Mouse (Mus musculus) macrophage (primary cell): ENCODE measurements around the gene Samd1. TPM values are rescaled to one million over a fixed set of nuclear protein-coding genes. Genes with fewer than 3 reads are reported as not detected.

Source experiments
- H3K27ac ChIP-seq: fragments of 350-480 bp; formaldehyde crosslinking; 2 replicates; pipeline ENCODE4 v1.9.0; 2021
- H3K36me3 ChIP-seq: fragments of 350-480 bp; formaldehyde crosslinking; 2 replicates; pipeline ENCODE4 v1.9.0; 2021; ENCODE audit errors: inconsistent target
- H3K4me3 ChIP-seq: fragments of 350-480 bp; formaldehyde crosslinking; 2 replicates; pipeline ENCODE4 v1.9.0; 2021; ENCODE audit errors: inconsistent target
- H3K79me2 ChIP-seq: fragments of 350-480 bp; formaldehyde crosslinking; 2 replicates; pipeline ENCODE4 v1.9.0; 2021; ENCODE audit errors: inconsistent target
- WGBS: methylation state at CpG from one replicate; pipeline ENCODE4 v1.1.7; 2026; ENCODE audit warnings: inconsistent platforms; ENCODE audit not compliant: missing documents; 5-methylcytosine and 5-hydroxymethylcytosine counted together
- polyA plus RNA-seq: library from polyadenylated mRNA; stranded (reverse); fragments of 250-400 nt; gene quantifications from 3 replicates; pipeline ENCODE4 v1.2.4, GENCODE M21; 2018; ENCODE audit warnings: inconsistent platforms

The Samd1 gene
- polyA plus RNA-seq, 1 experiment from 2014 or later, result 25.5 TPM

GRCm38 (mm10) chr8:84038015-84038414 lies 40.5 kb downstream of the Samd1 start:
- 96% methylated on average over 4 of the region's 5 CpGs for WGBS
- H3K36me3 ChIP-seq, result no peaks in the 10 kb centered on the region
- no peak overlapping the region for H3K27ac ChIP-seq
- no peak overlapping the region for H3K4me3 ChIP-seq
- no peaks in the 10 kb centered on the region for H3K79me2 ChIP-seq

- Histone ChIP-seq H3K4me3 (no peak overlapping the region), H3K79me2 (no peaks in the 10 kb centered on the region), H3K36me3 (no peaks in the 10 kb centered on the region), H3K27ac (no peak overlapping the region)
- WGBS, result 13% methylated on average over 5 of the region's 5 CpGs
Observed at GRCm38 (mm10) chr8:84039050-84039449, 41.6 kb downstream of the Samd1 start.

- 2% methylated on average over 39 of the region's 40 CpGs for WGBS
- H3K79me2 ChIP-seq, result no peaks in the 10 kb centered on the region
- no peaks in the 10 kb centered on the region for H3K36me3 ChIP-seq
- no peak within 1 kb of the TSS for H3K27ac ChIP-seq
- H3K4me3 ChIP-seq, result no peak within 1 kb of the TSS
Observed at GRCm38 (mm10) chr8:84042066-84042947, 44.8 kb downstream of the Samd1 start, which contains the start of gene Il27ra. TSS of gene Il27ra (minus strand) at chr8:84042589.

- 50% methylated on average over 12 of the region's 12 CpGs for WGBS
- H3K27ac ChIP-seq, result no peak overlapping the region
- H3K79me2 ChIP-seq, result no peaks in the 10 kb centered on the region
- H3K36me3 ChIP-seq, result no peaks in the 10 kb centered on the region
- no peak overlapping the region for H3K4me3 ChIP-seq
Observed at GRCm38 (mm10) chr8:84042948-84043342, 45.5 kb downstream of the Samd1 start.

GRCm38 (mm10) chr8:84044103-84044502 lies 46.6 kb downstream of the Samd1 start:
- no peak overlapping the region for H3K4me3 ChIP-seq
- H3K36me3 ChIP-seq, result no peaks in the 10 kb centered on the region
- H3K79me2 ChIP-seq, result no peaks in the 10 kb centered on the region
- 92% methylated on average over 7 of the region's 7 CpGs for WGBS
- no peak overlapping the region for H3K27ac ChIP-seq

GRCm38 (mm10) chr8:84044900-84045299 lies 47.4 kb downstream of the Samd1 start, which contains the start of gene Rln3:
TSS of gene Rln3 (minus strand) at chr8:84045000.
- 80% methylated on average over 6 of the region's 9 CpGs for WGBS
- no peak within 1 kb of the TSS for H3K27ac ChIP-seq
- no peaks in the 10 kb centered on the region for H3K79me2 ChIP-seq
- no peak within 1 kb of the TSS for H3K4me3 ChIP-seq
- H3K36me3 ChIP-seq, result no peaks in the 10 kb centered on the region

GRCm38 (mm10) chr8:84046505-84046904 lies 49.0 kb downstream of the Samd1 start:
- H3K27ac ChIP-seq, result no peak overlapping the region
- no peak overlapping the region for H3K4me3 ChIP-seq
- H3K79me2 ChIP-seq, result no peaks in the 10 kb centered on the region
- no peaks in the 10 kb centered on the region for H3K36me3 ChIP-seq
- 96% methylated on average over 3 of the region's 3 CpGs for WGBS

- no peak overlapping the region for H3K27ac ChIP-seq
- WGBS, result 94% methylated on average over 5 of the region's 5 CpGs
- H3K4me3 ChIP-seq, result no peak overlapping the region
- H3K79me2 ChIP-seq, result no peaks in the 10 kb centered on the region
- H3K36me3 ChIP-seq, result no peaks in the 10 kb centered on the region
Observed at GRCm38 (mm10) chr8:84048171-84048570, 50.7 kb downstream of the Samd1 start.

Other genes starting within 250 kb of the Samd1 start
- gene Adgrl1, start 97.6 kb upstream of the Samd1 start, polyA plus RNA-seq, result 0.04 to 0.09 TPM (median 0.05 TPM) in 3 replicates
- 0.06 to 0.11 TPM (median 0.07 TPM) in 3 replicates for gene Gm10644, start 42.5 kb upstream of the Samd1 start, polyA plus RNA-seq
- gene Asf1b, start 42.2 kb upstream of the Samd1 start, polyA plus RNA-seq, result 3.8 to 22.0 TPM (median 9.5 TPM) in 3 replicates
- gene Prkaca, start 24.7 kb upstream of the Samd1 start, polyA plus RNA-seq, result 59.2 to 70.1 TPM (median 67.5 TPM) in 3 replicates
- gene 1700067K01Rik, start 3.8 kb downstream of the Samd1 start, polyA plus RNA-seq, result not detected in 3 replicates
- 1.9 to 5.2 TPM (median 2.9 TPM) in 3 replicates for gene 2210011C24Rik, start 14.5 kb downstream of the Samd1 start, polyA plus RNA-seq
- 0.07 TPM in 1 of 3 replicates, not detected in the others for gene Palm3, start 23.8 kb downstream of the Samd1 start, polyA plus RNA-seq
- gene Il27ra, start 44.9 kb downstream of the Samd1 start, polyA plus RNA-seq, result 0.17 to 0.37 TPM (median 0.25 TPM) in 3 replicates
- gene Rln3, start 47.3 kb downstream of the Samd1 start, polyA plus RNA-seq, result not detected in 3 replicates
- gene Gm10643, start 67.5 kb downstream of the Samd1 start, polyA plus RNA-seq, result 0.32 to 0.52 TPM (median 0.41 TPM) in 3 replicates
- 3.6 to 8.6 TPM (median 4.9 TPM) in 3 replicates for gene Rfx1, start 69.2 kb downstream of the Samd1 start, polyA plus RNA-seq
- 8.5 to 14.2 TPM (median 10.7 TPM) in 3 replicates for gene Dcaf15, start 107.1 kb downstream of the Samd1 start, polyA plus RNA-seq
- gene Podnl1, start 128.3 kb downstream of the Samd1 start, polyA plus RNA-seq, result not detected in 3 replicates
- gene Cc2d1a, start 150.3 kb downstream of the Samd1 start, polyA plus RNA-seq, result 21.7 to 24.3 TPM (median 22.4 TPM) in 3 replicates
- gene 4930432K21Rik, start 150.4 kb downstream of the Samd1 start, polyA plus RNA-seq, result 0.41 to 0.82 TPM (median 0.47 TPM) in 3 replicates
- not detected in 3 replicates for gene Nanos3, start 187.5 kb downstream of the Samd1 start, polyA plus RNA-seq
- 5.1 to 8.7 TPM (median 7.9 TPM) in 3 replicates for gene Zswim4, start 239.4 kb downstream of the Samd1 start, polyA plus RNA-seq